Mouse (Mus musculus): Measurements from ENCODE around the gene Myh7b. TPM values are rescaled to one million over a fixed set of nuclear protein-coding genes. Genes with fewer than 3 reads are reported as not detected.
A peak's percentile ranks its signal among the peaks of the same experiment; 100 is the strongest.

The Myh7b gene
- polyA plus RNA-seq, 1 experiment: not detected

GRCm38 (mm10) chr2:155627030-155627738 lies 16.2 kb downstream of the Myh7b start:
- Histone ChIP-seq H3K4me1 (ENCODE audit: control insufficient read depth, insufficient read depth, low read length) (peaks cover 30% of the 10 kb centered on the region), H3K4me3 (ENCODE audit: insufficient read depth, low read depth, low read length) (no peak overlapping the region), H3K27ac (ENCODE audit: insufficient read depth, low read depth, low read length) (no peak overlapping the region)
- 73% methylated on average over 21 of the region's 21 CpGs for WGBS
- TF ChIP-seq CTCF (IDR thresholded peaks at IDR 0.05; ENCODE audit: insufficient read depth, low read depth, low read length): peak; percentile 89
- no peak for TF ChIP-seq POLR2A (IDR thresholded peaks at IDR 0.05; ENCODE audit: insufficient read depth, low read depth, low read length)

DNA sequence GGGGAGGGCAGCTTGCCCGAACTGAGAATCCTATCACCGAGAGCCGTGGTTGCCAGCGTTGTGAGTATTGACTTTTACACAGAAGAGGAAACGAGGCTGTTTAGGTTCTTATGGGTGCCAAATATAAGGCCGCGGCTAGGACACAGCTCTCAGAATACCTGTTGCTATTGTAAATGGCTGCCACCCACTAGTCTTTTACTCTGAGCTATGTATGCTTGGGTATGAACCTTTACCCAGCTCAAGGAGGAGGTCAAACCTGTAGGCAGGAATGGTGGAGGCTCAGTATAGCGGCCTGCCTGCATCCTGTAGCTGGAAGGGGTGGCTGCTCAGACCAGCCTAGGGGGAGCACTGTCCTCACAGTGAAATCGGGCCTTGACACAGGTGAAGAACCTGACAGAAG lies 17.1 kb downstream of the Myh7b start:
- H3K27ac ChIP-seq (ENCODE audit: insufficient read depth, low read depth, low read length): no peak overlapping the region
- no peak overlapping the region for H3K4me3 ChIP-seq (ENCODE audit: insufficient read depth, low read depth, low read length)
- TF ChIP-seq POLR2A (IDR thresholded peaks at IDR 0.05; ENCODE audit: insufficient read depth, low read depth, low read length) (no peak), CTCF (IDR thresholded peaks at IDR 0.05; ENCODE audit: insufficient read depth, low read depth, low read length) (no peak)
- WGBS: 94% methylated on average over 9 of the region's 9 CpGs
- H3K4me1 ChIP-seq (ENCODE audit: control insufficient read depth, insufficient read depth, low read length): peaks cover 30% of the 10 kb centered on the region

- WGBS: 95% methylated on average over 13 of the region's 13 CpGs
- H3K27ac ChIP-seq (ENCODE audit: insufficient read depth, low read depth, low read length): no peak overlapping the region
- H3K4me3 ChIP-seq (ENCODE audit: insufficient read depth, low read depth, low read length): 0 out of 2 replicates have a peak overlapping the region, but pooled peaks have one; percentile 34
- TF ChIP-seq POLR2A (IDR thresholded peaks at IDR 0.05; ENCODE audit: insufficient read depth, low read depth, low read length): no peak
- TF ChIP-seq CTCF (IDR thresholded peaks at IDR 0.05; ENCODE audit: insufficient read depth, low read depth, low read length): no peak
- H3K4me1 ChIP-seq (ENCODE audit: control insufficient read depth, insufficient read depth, low read length): peaks cover 30% of the 10 kb centered on the region
Observed at GRCm38 (mm10) chr2:155628519-155628918, 17.5 kb downstream of the Myh7b start.

DNA sequence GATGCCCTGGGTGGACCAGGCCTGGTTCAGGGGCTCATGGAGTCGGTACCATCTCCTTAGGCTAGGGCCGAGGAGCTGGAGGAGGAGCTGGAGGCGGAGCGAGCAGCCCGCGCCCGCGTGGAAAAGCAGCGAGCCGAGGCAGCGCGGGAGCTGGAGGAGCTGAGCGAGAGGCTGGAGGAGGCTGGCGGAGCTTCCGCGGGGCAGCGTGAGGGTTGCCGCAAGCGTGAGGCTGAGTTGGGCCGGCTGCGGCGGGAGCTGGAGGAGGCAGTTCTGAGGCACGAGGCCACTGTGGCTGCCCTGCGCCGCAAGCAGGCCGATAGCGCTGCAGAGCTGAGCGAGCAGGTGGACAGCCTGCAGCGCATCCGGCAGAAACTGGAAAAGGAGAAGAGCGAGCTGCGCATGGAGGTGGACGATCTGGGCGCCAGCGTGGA lies 18.2 kb downstream of the Myh7b start:
- no peak; the same call in 1 of the 2 replicates for TF ChIP-seq POLR2A (IDR thresholded peaks at IDR 0.05; ENCODE audit: insufficient read depth, low read depth, low read length)
- TF ChIP-seq CTCF (IDR thresholded peaks at IDR 0.05; ENCODE audit: insufficient read depth, low read depth, low read length): no peak
- H3K4me1 ChIP-seq (ENCODE audit: control insufficient read depth, insufficient read depth, low read length): peaks cover 30% of the 10 kb centered on the region
- peak overlapping the region; percentile 34 for H3K4me3 ChIP-seq (ENCODE audit: insufficient read depth, low read depth, low read length)
- H3K27ac ChIP-seq (ENCODE audit: insufficient read depth, low read depth, low read length): no peak overlapping the region
- under 1% methylated on average over 35 of the region's 35 CpGs for WGBS

DNA sequence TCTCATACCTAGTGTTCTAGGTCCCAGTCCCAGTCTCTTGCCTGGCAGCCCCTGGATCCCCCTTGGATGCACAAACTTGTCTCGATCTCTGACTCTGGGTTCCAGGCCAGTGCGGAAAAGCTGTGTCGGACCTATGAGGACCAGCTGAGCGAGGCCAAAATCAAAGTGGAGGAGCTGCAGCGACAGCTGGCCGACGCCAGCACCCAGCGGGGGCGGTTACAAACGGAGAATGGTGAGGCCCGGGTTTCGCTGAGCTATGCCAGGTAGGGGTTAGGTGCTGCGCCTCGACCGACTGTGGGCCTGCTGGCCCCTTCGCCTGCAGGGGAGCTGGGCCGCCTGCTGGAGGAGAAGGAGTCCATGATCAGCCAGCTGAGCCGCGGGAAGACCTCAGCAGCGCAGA lies 19.1 kb downstream of the Myh7b start:
- TF ChIP-seq CTCF (IDR thresholded peaks at IDR 0.05; ENCODE audit: insufficient read depth, low read depth, low read length) (no peak), POLR2A (IDR thresholded peaks at IDR 0.05; ENCODE audit: insufficient read depth, low read depth, low read length) (no peak)
- H3K4me3 ChIP-seq (ENCODE audit: insufficient read depth, low read depth, low read length): no peak overlapping the region
- H3K4me1 ChIP-seq (ENCODE audit: control insufficient read depth, insufficient read depth, low read length): peaks cover 30% of the 10 kb centered on the region
- no peak overlapping the region for H3K27ac ChIP-seq (ENCODE audit: insufficient read depth, low read depth, low read length)
- WGBS: 88% methylated on average over 20 of the region's 20 CpGs

DNA sequence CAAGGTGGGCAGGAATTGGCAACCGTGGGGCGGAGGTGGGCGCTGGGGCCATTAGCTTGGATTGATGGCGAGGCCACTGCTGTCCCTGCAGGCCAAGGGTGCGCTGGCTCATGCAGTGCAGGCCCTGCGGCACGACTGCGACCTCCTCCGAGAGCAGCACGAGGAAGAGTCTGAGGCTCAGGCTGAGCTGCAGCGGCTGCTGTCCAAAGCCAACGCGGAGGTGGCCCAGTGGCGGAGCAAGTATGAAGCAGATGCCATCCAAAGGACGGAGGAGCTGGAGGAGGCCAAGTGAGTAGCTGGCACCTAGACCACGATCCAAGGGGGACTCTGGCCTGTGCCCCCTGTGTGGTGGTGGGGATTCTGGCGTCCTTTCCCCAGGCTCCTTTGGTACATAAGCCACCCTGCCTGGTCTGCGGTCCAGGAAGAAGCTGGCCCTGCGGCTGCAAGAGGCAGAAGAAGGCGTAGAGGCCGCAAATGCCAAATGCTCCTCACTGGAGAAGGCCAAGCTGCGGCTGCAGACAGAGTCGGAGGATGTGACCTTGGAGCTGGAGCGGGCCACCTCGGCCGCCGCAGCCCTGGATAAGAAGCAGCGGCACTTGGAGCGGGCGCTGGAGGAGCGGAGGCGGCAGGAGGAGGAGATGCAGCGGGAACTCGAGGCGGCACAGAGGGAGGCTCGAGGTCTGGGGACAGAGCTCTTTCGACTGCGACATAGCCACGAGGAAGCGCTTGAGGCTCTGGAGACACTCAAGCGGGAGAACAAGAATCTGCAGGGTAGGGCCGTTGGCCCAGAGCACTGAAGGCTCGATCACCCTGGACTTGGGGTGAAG lies 19.8 kb downstream of the Myh7b start:
- Histone ChIP-seq H3K27ac (ENCODE audit: insufficient read depth, low read depth, low read length) (no peak overlapping the region), H3K4me1 (ENCODE audit: control insufficient read depth, insufficient read depth, low read length) (peaks cover 30% of the 10 kb centered on the region), H3K4me3 (ENCODE audit: insufficient read depth, low read depth, low read length) (no peak overlapping the region)
- 68% methylated on average over 43 of the region's 43 CpGs for WGBS
- TF ChIP-seq CTCF (IDR thresholded peaks at IDR 0.05; ENCODE audit: insufficient read depth, low read depth, low read length): no peak
- TF ChIP-seq POLR2A (IDR thresholded peaks at IDR 0.05; ENCODE audit: insufficient read depth, low read depth, low read length): no peak

DNA sequence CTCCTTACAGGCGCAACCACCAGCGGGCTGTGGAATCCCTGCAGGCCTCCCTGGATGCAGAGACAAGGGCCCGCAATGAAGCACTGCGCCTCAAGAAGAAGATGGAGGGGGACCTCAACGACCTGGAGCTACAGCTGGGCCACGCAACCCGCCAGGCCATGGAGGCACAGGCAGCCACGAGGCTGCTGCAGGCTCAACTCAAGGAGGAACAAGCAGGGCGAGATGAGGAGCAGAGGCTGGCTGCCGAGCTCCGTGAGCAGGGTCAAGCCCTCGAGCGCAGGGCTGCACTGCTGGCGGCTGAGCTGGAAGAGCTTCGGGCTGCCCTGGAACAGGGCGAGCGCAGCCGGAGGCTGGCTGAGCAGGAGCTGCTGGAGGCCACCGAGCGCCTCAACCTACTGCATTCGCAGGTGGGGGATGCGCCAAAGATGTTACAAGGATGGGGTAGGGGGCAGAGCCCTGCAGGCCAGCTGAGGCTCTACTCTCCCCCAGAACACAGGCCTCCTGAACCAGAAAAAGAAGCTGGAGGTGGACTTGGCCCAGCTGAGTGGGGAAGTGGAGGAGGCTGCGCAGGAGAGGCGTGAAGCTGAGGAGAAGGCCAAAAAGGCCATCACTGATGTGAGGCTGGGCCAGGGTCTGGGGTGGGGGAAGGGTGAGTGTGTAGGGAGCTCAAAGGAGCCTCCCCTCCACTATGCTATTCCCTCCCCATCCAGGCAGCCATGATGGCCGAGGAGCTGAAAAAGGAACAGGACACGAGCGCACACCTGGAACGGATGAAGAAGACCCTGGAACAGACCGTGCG lies 21.3 kb downstream of the Myh7b start:
- TF ChIP-seq POLR2A (IDR thresholded peaks at IDR 0.05; ENCODE audit: insufficient read depth, low read depth, low read length) (no peak), CTCF (IDR thresholded peaks at IDR 0.05; ENCODE audit: insufficient read depth, low read depth, low read length) (no peak)
- Histone ChIP-seq H3K27ac (ENCODE audit: insufficient read depth, low read depth, low read length) (no peak overlapping the region), H3K4me1 (ENCODE audit: control insufficient read depth, insufficient read depth, low read length) (peaks cover 26% of the 10 kb centered on the region), H3K4me3 (ENCODE audit: insufficient read depth, low read depth, low read length) (no peak overlapping the region)
- 83% methylated on average over 30 of the region's 30 CpGs for WGBS

DNA sequence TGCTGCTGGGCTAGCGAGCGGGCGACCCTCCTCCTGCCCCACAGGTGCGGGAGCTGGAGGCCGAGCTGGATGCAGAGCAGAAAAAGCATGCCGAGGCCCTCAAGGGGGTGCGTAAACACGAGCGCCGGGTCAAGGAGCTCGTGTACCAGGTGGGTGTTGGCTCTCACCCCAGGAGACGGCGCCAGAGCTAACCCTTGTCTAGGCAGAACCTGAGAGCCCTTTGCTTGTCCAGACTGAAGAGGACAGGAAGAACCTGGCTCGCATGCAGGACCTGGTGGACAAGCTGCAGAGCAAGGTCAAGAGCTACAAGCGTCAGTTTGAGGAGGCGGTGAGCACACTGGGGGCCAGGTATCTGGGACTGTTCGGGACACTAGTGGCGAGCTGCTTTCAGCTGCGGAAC lies 22.1 kb downstream of the Myh7b start:
- WGBS: 77% methylated on average over 19 of the region's 19 CpGs
- Histone ChIP-seq H3K4me1 (ENCODE audit: control insufficient read depth, insufficient read depth, low read length) (peaks cover 26% of the 10 kb centered on the region), H3K27ac (ENCODE audit: insufficient read depth, low read depth, low read length) (no peak overlapping the region), H3K4me3 (ENCODE audit: insufficient read depth, low read depth, low read length) (no peak overlapping the region)
- no peak for TF ChIP-seq POLR2A (IDR thresholded peaks at IDR 0.05; ENCODE audit: insufficient read depth, low read depth, low read length)
- no peak for TF ChIP-seq CTCF (IDR thresholded peaks at IDR 0.05; ENCODE audit: insufficient read depth, low read depth, low read length)
